Mouse (Mus musculus) midbrain, embryonic 13.5 days (tissue): ENCODE measurements at regions not wholly inside any gene's neighbourhood (a gene's known extent, or its start where the extent isn't known, plus 50 kb on each side); places are given as distances from the start of the nearest gene placed in this dataset.
A peak's percentile ranks its signal among the peaks of the same experiment; 100 is the strongest.

Source experiments
- ATAC-seq: fragments of 200-750 bp; cut with Nextera tagmentation; 2 replicates; pipeline ENCODE4 v1.8.0; 2017; ENCODE audit warnings: mild to moderate bottlenecking, moderate TSS enrichment, moderate library complexity
- H3K27ac ChIP-seq: fragments of 300-500 bp; sonication (generic); 2 replicates; pipeline ENCODE4 v1.5.1; 2015; ENCODE audit warnings: inconsistent platforms, mild to moderate bottlenecking, moderate library complexity
- H3K27me3 ChIP-seq: fragments of 300-500 bp; sonication (generic); 2 replicates; pipeline ENCODE4 v1.6.1; 2015; ENCODE audit warnings: mild to moderate bottlenecking, inconsistent platforms
- H3K36me3 ChIP-seq: fragments of 300-500 bp; sonication (generic); 2 replicates; pipeline ENCODE4 v1.6.1; 2015; ENCODE audit warnings: mild to moderate bottlenecking, inconsistent platforms
- H3K4me1 ChIP-seq: fragments of 300-500 bp; sonication (generic); replicated peaks from 2 replicates; pipeline ENCODE4 v1.6.1; 2015; ENCODE audit warnings: inconsistent platforms
- H3K4me2 ChIP-seq: fragments of 300-500 bp; sonication (generic); replicated peaks from 2 replicates; pipeline ENCODE4 v1.6.1; 2015; ENCODE audit warnings: moderate library complexity, mild to moderate bottlenecking, inconsistent platforms
- H3K4me3 ChIP-seq: fragments of 300-500 bp; sonication (generic); replicated peaks from 2 replicates; pipeline ENCODE4 v1.5.1; 2015; ENCODE audit warnings: mild to moderate bottlenecking, inconsistent platforms
- H3K9ac ChIP-seq: fragments of 300-500 bp; sonication (generic); replicated peaks from 2 replicates; pipeline ENCODE4 v1.6.1; 2015; ENCODE audit warnings: mild to moderate bottlenecking, inconsistent platforms
- H3K9me3 ChIP-seq: fragments of 300-500 bp; sonication (generic); 2 replicates; pipeline ENCODE4 v1.6.1; 2016; ENCODE audit warnings: mild to moderate bottlenecking, inconsistent platforms
- WGBS: fragments of 180-500 bp; shearing (Covaris S2); methylation state at CpG from one replicate; pipeline ENCODE4 v1.1.7; 2015; 5-methylcytosine and 5-hydroxymethylcytosine counted together

GRCm38 (mm10) chr9:60968281-60969031 lies 174.1 kb downstream of the Uaca start:
- no peak overlapping the region for H3K9ac ChIP-seq
- H3K9me3 ChIP-seq, result no peaks in the 10 kb centered on the region
- ATAC-seq, result no peak
- H3K4me3 ChIP-seq, result no peak overlapping the region
- no peak overlapping the region for H3K4me2 ChIP-seq
- 47% methylated on average over 4 of the region's 4 CpGs for WGBS
- no peaks in the 10 kb centered on the region for H3K36me3 ChIP-seq
- H3K27ac ChIP-seq, result no peak overlapping the region
- peaks cover 9% of the 10 kb centered on the region for H3K4me1 ChIP-seq
- H3K27me3 ChIP-seq, result 0 out of 2 replicates have a peak, but pooled peaks cover 3% of the 10 kb centered on the region

- Histone ChIP-seq H3K4me2 (no peak overlapping the region), H3K36me3 (no peaks in the 10 kb centered on the region), H3K4me1 (peaks cover 9% of the 10 kb centered on the region), H3K9me3 (no peaks in the 10 kb centered on the region), H3K9ac (no peak overlapping the region), H3K27ac (no peak overlapping the region), H3K4me3 (no peak overlapping the region), H3K27me3 (0 out of 2 replicates have a peak, but pooled peaks cover 3% of the 10 kb centered on the region)
- ATAC-seq, result no peak
- 73% methylated on average over 9 of the region's 9 CpGs for WGBS
These were observed 178.0 kb downstream of the Uaca start for GRCm38 (mm10) chr9:60972201-60972910.

- Histone ChIP-seq H3K27ac (no peak overlapping the region), H3K9me3 (no peaks in the 10 kb centered on the region), H3K36me3 (no peaks in the 10 kb centered on the region), H3K9ac (no peak overlapping the region), H3K27me3 (no peaks in the 10 kb centered on the region), H3K4me2 (no peak overlapping the region), H3K4me3 (no peak overlapping the region), H3K4me1 (no peaks in the 10 kb centered on the region)
- WGBS, result 90% methylated on average over 1 of the region's 1 CpGs
- ATAC-seq, result no peak
These were observed 180.2 kb downstream of the Uaca start for GRCm38 (mm10) chr9:60974546-60974945.

- H3K36me3 ChIP-seq, result no peaks in the 10 kb centered on the region
- 53% methylated on average over 13 of the region's 13 CpGs for WGBS
- H3K27me3 ChIP-seq, result 0 out of 2 replicates have a peak, but pooled peaks cover 4% of the 10 kb centered on the region
- no peaks in the 10 kb centered on the region for H3K9me3 ChIP-seq
- no peak overlapping the region for H3K9ac ChIP-seq
- H3K4me2 ChIP-seq, result no peak overlapping the region
- no peak overlapping the region for H3K27ac ChIP-seq
- H3K4me3 ChIP-seq, result no peak overlapping the region
- no peaks in the 10 kb centered on the region for H3K4me1 ChIP-seq
- ATAC-seq, result peak; percentile 58; the same call in 1 of the 2 replicates
These were observed 188.2 kb downstream of the Uaca start for GRCm38 (mm10) chr9:60982383-60983085.

GRCm38 (mm10) chr9:60983246-60983645 lies 188.9 kb downstream of the Uaca start:
- H3K9me3 ChIP-seq, result no peaks in the 10 kb centered on the region
- ATAC-seq, result no peak
- H3K4me3 ChIP-seq, result no peak overlapping the region
- no peaks in the 10 kb centered on the region for H3K36me3 ChIP-seq
- H3K27me3 ChIP-seq, result 0 out of 2 replicates have a peak, but pooled peaks cover 4% of the 10 kb centered on the region
- 71% methylated on average over 5 of the region's 5 CpGs for WGBS
- H3K4me2 ChIP-seq, result no peak overlapping the region
- H3K4me1 ChIP-seq, result no peaks in the 10 kb centered on the region
- H3K27ac ChIP-seq, result no peak overlapping the region
- no peak overlapping the region for H3K9ac ChIP-seq

GRCm38 (mm10) chr9:60988113-60988512 lies 193.8 kb downstream of the Uaca start:
- H3K9me3 ChIP-seq, result no peaks in the 10 kb centered on the region
- H3K4me1 ChIP-seq, result 0 out of 2 replicates have a peak, but pooled peaks cover 3% of the 10 kb centered on the region
- H3K4me2 ChIP-seq, result no peak overlapping the region
- ATAC-seq, result no peak
- no peaks in the 10 kb centered on the region for H3K36me3 ChIP-seq
- no peak overlapping the region for H3K4me3 ChIP-seq
- H3K27ac ChIP-seq, result no peak overlapping the region
- H3K27me3 ChIP-seq, result 0 out of 2 replicates have a peak, but pooled peaks cover 8% of the 10 kb centered on the region
- WGBS, result 53% methylated on average over 4 of the region's 4 CpGs
- H3K9ac ChIP-seq, result no peak overlapping the region

GRCm38 (mm10) chr9:60989670-60990391 lies 195.5 kb downstream of the Uaca start:
- H3K4me1 ChIP-seq, result 0 out of 2 replicates have a peak, but pooled peaks cover 3% of the 10 kb centered on the region
- WGBS, result 52% methylated on average over 13 of the region's 13 CpGs
- H3K4me2 ChIP-seq, result no peak overlapping the region
- no peaks in the 10 kb centered on the region for H3K36me3 ChIP-seq
- no peak overlapping the region for H3K9ac ChIP-seq
- ATAC-seq, result no peak
- H3K4me3 ChIP-seq, result no peak overlapping the region
- no peaks in the 10 kb centered on the region for H3K9me3 ChIP-seq
- no peak overlapping the region for H3K27ac ChIP-seq
- H3K27me3 ChIP-seq, result 0 out of 2 replicates have a peak, but pooled peaks cover 4% of the 10 kb centered on the region

- Histone ChIP-seq H3K9ac (no peak overlapping the region), H3K27me3 (0 out of 2 replicates have a peak, but pooled peaks cover 4% of the 10 kb centered on the region), H3K36me3 (no peaks in the 10 kb centered on the region), H3K4me3 (no peak overlapping the region), H3K27ac (no peak overlapping the region), H3K4me1 (0 out of 2 replicates have a peak, but pooled peaks cover 3% of the 10 kb centered on the region), H3K9me3 (no peaks in the 10 kb centered on the region), H3K4me2 (no peak overlapping the region)
- no peak for ATAC-seq
- 87% methylated on average over 5 of the region's 5 CpGs for WGBS
These were observed 197.2 kb downstream of the Uaca start for GRCm38 (mm10) chr9:60991509-60991908.

- Histone ChIP-seq H3K27ac (no peak overlapping the region), H3K4me3 (no peak overlapping the region), H3K9me3 (no peaks in the 10 kb centered on the region), H3K27me3 (0 out of 2 replicates have a peak, but pooled peaks cover 4% of the 10 kb centered on the region), H3K36me3 (no peaks in the 10 kb centered on the region), H3K9ac (no peak overlapping the region), H3K4me1 (0 out of 2 replicates have a peak, but pooled peaks cover 3% of the 10 kb centered on the region), H3K4me2 (no peak overlapping the region)
- WGBS, result 75% methylated on average over 8 of the region's 8 CpGs
- no peak for ATAC-seq
These were observed 199.3 kb downstream of the Uaca start for GRCm38 (mm10) chr9:60993661-60994060.

GRCm38 (mm10) chr9:60995096-60995495 lies 200.8 kb downstream of the Uaca start:
- ATAC-seq, result no peak
- Histone ChIP-seq H3K36me3 (no peaks in the 10 kb centered on the region), H3K4me3 (no peak overlapping the region), H3K27me3 (0 out of 2 replicates have a peak, but pooled peaks cover 4% of the 10 kb centered on the region), H3K4me1 (peaks cover 7% of the 10 kb centered on the region; the same call in 1 of the 2 replicates), H3K9ac (no peak overlapping the region), H3K9me3 (no peaks in the 10 kb centered on the region), H3K27ac (no peak overlapping the region), H3K4me2 (no peak overlapping the region)
- 83% methylated on average over 6 of the region's 6 CpGs for WGBS

GRCm38 (mm10) chr9:60998086-60998785 lies 203.9 kb downstream of the Uaca start:
- no peak for ATAC-seq
- Histone ChIP-seq H3K36me3 (no peaks in the 10 kb centered on the region), H3K4me3 (no peak overlapping the region), H3K27me3 (no peaks in the 10 kb centered on the region), H3K9me3 (no peaks in the 10 kb centered on the region), H3K4me1 (peaks cover 23% of the 10 kb centered on the region), H3K9ac (no peak overlapping the region), H3K4me2 (no peak overlapping the region), H3K27ac (no peak overlapping the region)
- 80% methylated on average over 3 of the region's 3 CpGs for WGBS
